Mouse (Mus musculus) mouse trophoblast stem cell (cell line): Measurements from ENCODE around the gene Tenm3.
"Not testable (repeated sequence)": the region's sequence is repeated elsewhere in the genome, so short reads cannot be mapped to it uniquely, and the experiment has no call there.

Experiments used
- in situ Hi-C, 2 experiments: fragments of 300-500 bp; cut with MseI, MboI; formaldehyde crosslinking; loops; 2 replicates in 1 of 2; 3 replicates in 1 of 2; pipeline ENCODE4 v1.15.1; 2025

Gene Tenm3

DNA sequence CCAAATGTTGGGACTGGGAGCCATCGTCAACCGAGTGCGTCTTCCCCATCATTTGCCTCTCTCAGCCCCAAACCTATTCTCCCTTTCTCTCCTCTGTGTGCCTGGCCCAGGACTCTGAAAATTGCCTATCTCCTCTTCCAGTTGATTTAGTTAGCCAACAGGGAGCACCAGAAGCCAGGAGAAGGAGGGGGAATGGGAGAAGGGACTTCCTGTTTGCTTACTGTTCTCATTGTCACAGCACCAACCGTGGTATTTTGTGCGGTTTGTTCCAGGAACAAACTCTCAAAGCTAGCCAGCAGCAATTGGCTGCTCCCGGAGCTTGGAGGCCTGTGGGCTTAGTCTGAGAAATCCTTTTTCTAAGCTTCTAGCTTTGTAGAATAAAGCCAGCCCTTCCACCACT lies 636.2 kb downstream of the Tenm3 start:
- in situ Hi-C loops: no loop called here

- in situ Hi-C loops: no loop called here
These were observed 636.8 kb downstream of the Tenm3 start for GRCm38 (mm10) chr8:48206922-48207321.

GRCm38 (mm10) chr8:48204838-48205345 lies 638.9 kb downstream of the Tenm3 start:
- in situ Hi-C loops: no loop called here

- in situ Hi-C loops: no loop called here
These were observed 639.5 kb downstream of the Tenm3 start for GRCm38 (mm10) chr8:48204114-48204837.

DNA sequence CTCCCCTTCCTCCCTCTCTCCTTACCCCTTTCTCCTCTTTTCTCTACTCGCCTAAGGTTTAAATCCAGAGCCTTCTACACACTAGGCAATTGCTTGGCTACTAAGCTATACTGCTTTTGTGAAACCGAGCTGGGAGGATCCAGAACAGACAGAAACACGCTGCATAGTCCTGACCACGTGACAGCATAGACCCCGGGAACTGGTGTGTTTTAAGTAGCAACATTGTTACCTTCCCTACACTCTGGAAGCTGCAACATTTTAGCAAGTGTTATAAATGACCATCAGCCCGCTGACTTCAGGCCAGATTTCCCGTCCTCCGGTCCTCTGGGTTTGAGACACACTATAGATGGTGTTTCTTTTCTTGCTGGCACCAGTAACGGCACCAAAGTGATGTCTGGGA lies 640.1 kb downstream of the Tenm3 start:
- in situ Hi-C loops: no loop called here

DNA sequence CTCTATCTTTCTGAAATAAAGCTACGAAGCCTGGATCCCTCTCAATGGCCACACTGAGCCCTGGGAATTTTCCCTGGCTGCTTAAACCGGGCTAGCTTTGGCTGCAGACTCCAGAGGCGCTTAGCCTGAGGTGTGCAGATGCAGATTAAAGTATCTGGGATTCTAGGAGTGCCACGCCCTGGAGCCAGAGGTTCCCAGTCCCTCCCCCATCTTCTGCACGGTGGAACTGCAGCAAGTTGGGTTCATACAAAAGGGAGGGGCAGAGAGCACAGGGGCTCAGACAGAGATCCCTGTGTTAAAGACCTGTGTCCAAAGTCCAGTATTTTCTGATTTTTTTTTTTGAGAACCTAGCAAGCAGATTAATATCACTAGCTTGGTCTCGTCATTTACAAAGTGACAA lies 640.6 kb downstream of the Tenm3 start:
- in situ Hi-C loops: no loop called here

GRCm38 (mm10) chr8:48202632-48203031 lies 641.1 kb downstream of the Tenm3 start:
- in situ Hi-C loops: no loop called here

- in situ Hi-C loops: no loop called here
These were observed 644.6 kb downstream of the Tenm3 start for GRCm38 (mm10) chr8:48199171-48199570.

DNA sequence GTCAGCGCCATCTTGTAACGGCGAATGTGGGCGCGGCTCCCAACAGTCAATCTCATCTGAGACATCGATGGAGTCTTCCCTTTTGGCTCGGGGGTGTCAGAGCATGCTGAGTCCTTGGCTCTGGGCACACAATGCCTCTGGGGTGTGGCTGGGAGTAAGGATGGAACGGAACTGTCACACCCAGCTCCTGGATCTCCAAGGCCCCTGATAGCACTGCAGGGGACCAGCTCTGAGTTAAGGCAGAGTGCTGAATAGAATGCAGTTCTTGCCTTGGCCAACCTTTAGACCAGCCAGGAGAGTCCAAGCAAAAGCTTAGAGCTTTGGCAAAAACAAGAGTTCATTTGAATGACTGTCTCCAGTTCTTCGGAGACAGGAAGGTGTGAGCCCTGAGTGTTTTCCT lies 647.8 kb downstream of the Tenm3 start:
- in situ Hi-C loops: no loop called here

- in situ Hi-C loops: no loop called here
These were observed 655.2 kb downstream of the Tenm3 start for GRCm38 (mm10) chr8:48188586-48188985.

GRCm38 (mm10) chr8:48183758-48184157 lies 660.0 kb downstream of the Tenm3 start:
- in situ Hi-C loops: no loop called here

DNA sequence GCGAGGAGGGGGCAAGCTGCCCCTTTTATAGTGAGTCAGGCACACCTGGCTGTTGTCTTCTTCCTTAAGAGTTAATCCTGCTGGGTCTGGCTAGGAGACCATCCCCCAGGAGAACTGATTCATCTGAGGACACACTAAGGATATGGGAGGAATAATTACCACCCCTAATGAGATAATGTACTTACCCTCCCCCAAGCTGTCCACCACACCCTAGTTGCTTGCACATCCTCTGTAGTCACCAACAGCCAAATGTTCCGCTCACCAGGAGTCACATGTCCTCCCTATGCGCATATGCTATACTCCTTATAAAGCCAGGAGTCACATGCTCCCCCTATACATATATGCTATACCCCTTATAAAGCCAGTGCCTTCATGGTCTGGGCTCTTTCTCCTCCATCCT lies 662.8 kb downstream of the Tenm3 start:
- in situ Hi-C loops: no loop called here

GRCm38 (mm10) chr8:48180146-48180545 lies 663.6 kb downstream of the Tenm3 start:
- in situ Hi-C loops: not testable (repeated sequence)

- in situ Hi-C loops: no loop called here
These were observed 664.8 kb downstream of the Tenm3 start for GRCm38 (mm10) chr8:48178993-48179392.

DNA sequence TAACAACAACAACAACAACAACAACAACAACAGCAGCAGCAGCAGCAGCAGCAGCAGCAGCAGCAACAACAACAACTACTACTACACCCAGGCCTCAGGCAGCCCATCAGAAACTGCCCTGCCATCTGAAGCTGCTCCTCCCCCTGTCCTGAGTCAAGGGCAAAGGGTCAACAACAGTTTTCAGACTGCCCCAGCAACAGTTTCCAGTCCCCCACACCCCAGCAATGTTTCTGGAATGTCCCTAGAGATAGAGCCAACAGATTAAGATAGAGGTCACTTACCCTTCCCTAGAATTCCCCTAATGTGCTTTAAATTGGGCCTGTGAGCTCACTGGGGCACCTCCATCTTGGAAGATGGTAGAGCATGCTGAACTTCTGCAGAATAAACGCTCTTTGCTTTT lies 665.9 kb downstream of the Tenm3 start:
- in situ Hi-C loops: no loop called here
